Mouse (Mus musculus): Measurements from ENCODE around the gene Rec114. TPM values are rescaled to one million over a fixed set of nuclear protein-coding genes. Genes with fewer than 3 reads are reported as not detected.
A peak's percentile ranks its signal among the peaks of the same experiment; 100 is the strongest.

The Rec114 gene
- polyA plus RNA-seq, 1 experiment from 2014 or later, result 1.4 TPM

DNA sequence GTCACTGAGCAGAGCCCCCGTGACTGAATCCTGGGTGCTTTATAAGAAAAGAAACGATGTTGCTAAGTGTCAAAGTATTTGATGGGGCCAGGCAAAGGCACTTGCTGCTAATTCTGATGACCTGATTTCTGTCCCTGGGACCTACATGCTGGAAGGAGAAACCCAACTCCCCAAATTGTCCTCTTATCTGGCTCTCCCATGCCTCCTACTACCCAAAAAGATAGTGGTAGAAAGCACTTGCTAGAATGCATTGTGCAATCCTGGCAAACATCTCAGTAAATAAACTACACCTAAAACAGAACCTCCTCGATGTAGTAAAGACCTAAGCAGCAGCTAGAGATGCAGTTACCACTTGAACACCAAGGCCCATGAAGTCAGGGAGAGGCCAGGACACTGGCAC lies 81.0 kb downstream of the Rec114 start:
- Histone ChIP-seq H3K36me3 (peaks cover 39% of the 10 kb centered on the region), H3K9ac (replicated peaks) (no peak overlapping the region), H3K27me3 (no peaks in the 10 kb centered on the region), H3K27ac (no peak overlapping the region), H3K4me3 (replicated peaks) (no peak overlapping the region), H3K9me3 (no peaks in the 10 kb centered on the region), H3K4me1 (replicated peaks) (no peaks in the 10 kb centered on the region), H3K4me2 (no peak overlapping the region)
- ATAC-seq (ENCODE audit: insufficient number of reproducible peaks, insufficient read depth, low FRiP score, low TSS enrichment, low read depth), result no peak
- 78% methylated on average over 3 of the region's 3 CpGs for WGBS

- H3K27ac ChIP-seq, result no peak overlapping the region
- H3K36me3 ChIP-seq, result peaks cover 44% of the 10 kb centered on the region
- no peak for ATAC-seq (ENCODE audit: insufficient number of reproducible peaks, insufficient read depth, low FRiP score, low TSS enrichment, low read depth)
- no peak overlapping the region for H3K4me3 ChIP-seq (replicated peaks)
- H3K9me3 ChIP-seq, result no peaks in the 10 kb centered on the region
- no peaks in the 10 kb centered on the region for H3K4me1 ChIP-seq (replicated peaks)
- no peak overlapping the region for H3K9ac ChIP-seq (replicated peaks)
- WGBS, result 87% methylated on average over 4 of the region's 4 CpGs
- H3K4me2 ChIP-seq, result no peak overlapping the region
- no peaks in the 10 kb centered on the region for H3K27me3 ChIP-seq
These were observed 81.8 kb downstream of the Rec114 start for GRCm38 (mm10) chr9:58662007-58662406.

DNA sequence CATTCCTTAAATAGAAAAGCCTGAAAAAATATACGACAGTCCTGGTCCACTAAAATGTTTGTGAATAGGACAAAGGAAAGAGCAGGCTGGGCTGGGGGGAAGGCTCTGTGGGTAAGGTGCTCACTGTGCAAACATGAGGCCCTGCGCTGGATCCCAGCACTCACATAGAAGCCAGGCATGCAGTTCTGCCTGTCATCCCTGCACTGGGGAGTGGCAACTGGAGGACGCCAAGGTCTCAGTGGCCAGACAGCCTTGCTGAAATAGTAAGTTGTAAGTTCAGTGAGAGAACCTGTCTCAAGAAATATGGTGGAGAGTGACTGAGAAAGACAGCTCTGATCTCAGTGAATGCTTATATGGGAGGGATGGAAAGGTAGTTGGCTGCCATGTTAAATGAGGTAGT lies 83.1 kb downstream of the Rec114 start:
- no peak overlapping the region for H3K27ac ChIP-seq
- no peak overlapping the region for H3K4me3 ChIP-seq (replicated peaks)
- H3K4me2 ChIP-seq, result no peak overlapping the region
- peaks cover 43% of the 10 kb centered on the region for H3K36me3 ChIP-seq
- no peaks in the 10 kb centered on the region for H3K4me1 ChIP-seq (replicated peaks)
- 90% methylated on average over 3 of the region's 3 CpGs for WGBS
- H3K27me3 ChIP-seq, result no peaks in the 10 kb centered on the region
- ATAC-seq (ENCODE audit: insufficient number of reproducible peaks, insufficient read depth, low FRiP score, low TSS enrichment, low read depth), result no peak
- H3K9me3 ChIP-seq, result no peaks in the 10 kb centered on the region
- H3K9ac ChIP-seq (replicated peaks), result no peak overlapping the region

DNA sequence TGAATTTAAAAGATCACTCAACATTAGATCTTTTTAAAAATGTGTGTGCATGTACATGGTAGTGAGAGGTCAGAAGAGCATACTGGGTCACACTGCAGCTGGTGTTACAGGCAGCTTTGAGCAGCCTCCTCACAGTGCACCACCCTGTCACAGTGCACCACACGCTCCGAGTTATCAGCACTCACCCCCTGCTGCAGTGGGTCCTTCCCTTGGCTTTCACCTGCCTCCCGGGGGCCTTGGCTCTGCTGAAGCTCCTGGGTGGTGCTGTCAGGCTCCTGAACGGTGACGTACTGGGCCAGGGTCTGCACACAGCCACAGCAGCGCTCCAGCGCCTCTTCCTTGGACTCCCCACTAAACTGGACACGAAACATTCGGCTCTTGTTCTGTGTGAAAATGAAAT lies 83.8 kb downstream of the Rec114 start:
- Histone ChIP-seq H3K27ac (peak overlapping the region; percentile 25; the same call in 1 of the 2 replicates), H3K36me3 (peaks cover 39% of the 10 kb centered on the region), H3K27me3 (no peaks in the 10 kb centered on the region), H3K4me1 (replicated peaks) (no peaks in the 10 kb centered on the region), H3K9ac (replicated peaks) (no peak overlapping the region), H3K4me2 (no peak overlapping the region), H3K9me3 (no peaks in the 10 kb centered on the region), H3K4me3 (replicated peaks) (no peak overlapping the region)
- 87% methylated on average over 9 of the region's 9 CpGs for WGBS
- no peak for ATAC-seq (ENCODE audit: insufficient number of reproducible peaks, insufficient read depth, low FRiP score, low TSS enrichment, low read depth)

DNA sequence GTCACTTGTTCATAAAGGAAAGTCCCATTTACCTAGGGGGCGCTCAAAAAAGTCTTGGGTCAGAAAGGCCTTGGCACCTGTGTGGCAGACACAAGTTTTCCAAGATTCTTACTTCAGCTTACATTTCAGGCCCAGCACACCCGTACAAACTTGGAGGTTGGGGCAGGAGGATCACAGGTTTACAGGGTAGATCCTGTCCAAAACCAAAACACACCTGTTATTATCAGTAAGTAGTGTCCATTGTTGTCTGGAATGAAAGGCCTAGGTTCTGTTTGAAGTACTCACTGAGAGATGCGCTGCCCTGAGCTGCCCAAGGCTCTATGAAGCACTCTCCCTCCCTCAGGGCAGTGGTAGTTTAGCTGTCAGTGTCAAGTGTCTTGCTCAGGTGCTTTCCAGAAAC lies 84.4 kb downstream of the Rec114 start:
- H3K9ac ChIP-seq (replicated peaks), result no peak overlapping the region
- H3K27ac ChIP-seq, result no peak overlapping the region
- WGBS, result 84% methylated on average over 3 of the region's 3 CpGs
- H3K4me2 ChIP-seq, result no peak overlapping the region
- no peaks in the 10 kb centered on the region for H3K9me3 ChIP-seq
- peaks cover 39% of the 10 kb centered on the region for H3K36me3 ChIP-seq
- ATAC-seq (ENCODE audit: insufficient number of reproducible peaks, insufficient read depth, low FRiP score, low TSS enrichment, low read depth), result no peak
- no peaks in the 10 kb centered on the region for H3K4me1 ChIP-seq (replicated peaks)
- no peak overlapping the region for H3K4me3 ChIP-seq (replicated peaks)
- H3K27me3 ChIP-seq, result no peaks in the 10 kb centered on the region

DNA sequence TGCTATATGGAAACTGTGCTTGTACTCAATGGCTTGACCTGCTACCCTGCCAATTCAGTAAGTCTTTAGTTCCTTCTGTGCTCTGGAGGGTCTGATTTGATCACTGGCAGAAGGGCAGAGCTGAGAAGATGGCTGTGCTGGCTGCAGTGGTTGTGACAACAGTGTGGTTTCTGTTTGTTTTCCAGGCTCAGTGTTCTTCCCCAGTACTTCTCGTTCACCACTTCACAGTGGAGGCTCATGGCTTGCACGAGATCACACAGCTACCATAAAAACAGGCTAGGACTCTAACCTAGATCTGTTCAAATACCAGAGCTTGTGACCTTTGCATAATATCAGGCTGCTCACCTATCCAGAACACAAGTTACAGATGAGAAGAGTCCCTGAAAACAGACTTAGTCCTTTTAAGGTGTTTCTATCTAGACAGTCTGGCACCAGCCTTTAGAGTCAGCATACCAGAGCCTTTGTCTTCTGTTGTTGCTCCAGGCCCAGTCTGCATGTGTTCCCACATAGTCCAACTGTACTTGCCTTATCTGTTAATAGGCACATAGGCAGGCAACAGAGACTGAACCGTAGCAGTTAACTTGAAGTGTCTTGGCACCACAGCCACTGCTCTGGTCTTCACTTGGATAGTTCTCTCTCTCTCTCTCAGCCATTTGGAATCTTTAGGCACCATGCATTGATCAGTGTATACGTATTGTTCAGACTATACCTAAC lies 85.0 kb downstream of the Rec114 start:
- Histone ChIP-seq H3K27me3 (no peaks in the 10 kb centered on the region), H3K4me3 (replicated peaks) (no peak overlapping the region), H3K9ac (replicated peaks) (no peak overlapping the region), H3K4me1 (replicated peaks) (no peaks in the 10 kb centered on the region), H3K9me3 (no peaks in the 10 kb centered on the region), H3K36me3 (peaks cover 37% of the 10 kb centered on the region), H3K27ac (no peak overlapping the region), H3K4me2 (no peak overlapping the region)
- ATAC-seq (ENCODE audit: insufficient number of reproducible peaks, insufficient read depth, low FRiP score, low TSS enrichment, low read depth), result no peak
- 85% methylated on average over 4 of the region's 4 CpGs for WGBS

GRCm38 (mm10) chr9:58657735-58658512 lies 85.8 kb downstream of the Rec114 start:
- H3K9ac ChIP-seq (replicated peaks), result no peak overlapping the region
- H3K4me1 ChIP-seq (replicated peaks), result no peaks in the 10 kb centered on the region
- no peaks in the 10 kb centered on the region for H3K27me3 ChIP-seq
- H3K4me3 ChIP-seq (replicated peaks), result no peak overlapping the region
- H3K9me3 ChIP-seq, result no peaks in the 10 kb centered on the region
- no peak overlapping the region for H3K27ac ChIP-seq
- H3K36me3 ChIP-seq, result peaks cover 37% of the 10 kb centered on the region
- no peak overlapping the region for H3K4me2 ChIP-seq
- ATAC-seq (ENCODE audit: insufficient number of reproducible peaks, insufficient read depth, low FRiP score, low TSS enrichment, low read depth), result no peak
- 80% methylated on average over 5 of the region's 5 CpGs for WGBS

- Histone ChIP-seq H3K4me1 (replicated peaks) (no peaks in the 10 kb centered on the region), H3K36me3 (peaks cover 30% of the 10 kb centered on the region), H3K4me3 (replicated peaks) (no peak overlapping the region), H3K27me3 (no peaks in the 10 kb centered on the region), H3K4me2 (no peak overlapping the region), H3K27ac (no peak overlapping the region), H3K9me3 (no peaks in the 10 kb centered on the region), H3K9ac (replicated peaks) (no peak overlapping the region)
- WGBS, result 91% methylated on average over 2 of the region's 2 CpGs
- no peak for ATAC-seq (ENCODE audit: insufficient number of reproducible peaks, insufficient read depth, low FRiP score, low TSS enrichment, low read depth)
These were observed 86.9 kb downstream of the Rec114 start for GRCm38 (mm10) chr9:58656824-58657223.

DNA sequence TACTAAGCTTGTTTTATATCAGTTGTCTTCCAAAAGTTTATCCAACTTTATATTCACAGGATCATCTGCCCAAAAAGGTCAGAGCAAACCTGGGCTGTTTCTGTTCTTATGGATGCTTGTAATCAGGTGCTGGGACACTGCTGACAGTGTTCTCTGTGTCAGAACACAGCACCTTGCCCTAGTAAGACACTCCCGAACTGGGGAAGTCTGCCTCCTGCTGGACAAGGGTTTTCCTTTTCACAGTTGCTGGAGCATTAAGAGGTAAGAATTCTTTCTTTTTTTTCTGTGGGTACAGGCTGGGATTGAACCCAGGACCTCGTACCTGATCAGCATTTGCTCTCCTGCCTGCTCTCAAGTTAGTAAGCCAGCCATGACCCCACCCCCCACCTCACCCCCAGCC lies 87.4 kb downstream of the Rec114 start:
- H3K9me3 ChIP-seq, result no peaks in the 10 kb centered on the region
- no peaks in the 10 kb centered on the region for H3K4me1 ChIP-seq (replicated peaks)
- H3K4me2 ChIP-seq, result no peak overlapping the region
- H3K9ac ChIP-seq (replicated peaks), result no peak overlapping the region
- no peak overlapping the region for H3K4me3 ChIP-seq (replicated peaks)
- peaks cover 28% of the 10 kb centered on the region for H3K36me3 ChIP-seq
- no peaks in the 10 kb centered on the region for H3K27me3 ChIP-seq
- 56% methylated on average over 2 of the region's 2 CpGs for WGBS
- ATAC-seq (ENCODE audit: insufficient number of reproducible peaks, insufficient read depth, low FRiP score, low TSS enrichment, low read depth), result no peak
- no peak overlapping the region for H3K27ac ChIP-seq

GRCm38 (mm10) chr9:58654494-58654893 lies 89.3 kb downstream of the Rec114 start:
- Histone ChIP-seq H3K27me3 (no peaks in the 10 kb centered on the region), H3K4me1 (replicated peaks) (no peaks in the 10 kb centered on the region), H3K4me3 (replicated peaks) (no peak overlapping the region), H3K9ac (replicated peaks) (no peak overlapping the region), H3K36me3 (peaks cover 24% of the 10 kb centered on the region; the same call in 1 of the 2 replicates), H3K9me3 (no peaks in the 10 kb centered on the region), H3K27ac (no peak overlapping the region), H3K4me2 (no peak overlapping the region)
- no peak for ATAC-seq (ENCODE audit: insufficient number of reproducible peaks, insufficient read depth, low FRiP score, low TSS enrichment, low read depth)
- WGBS, result 83% methylated on average over 4 of the region's 4 CpGs

DNA sequence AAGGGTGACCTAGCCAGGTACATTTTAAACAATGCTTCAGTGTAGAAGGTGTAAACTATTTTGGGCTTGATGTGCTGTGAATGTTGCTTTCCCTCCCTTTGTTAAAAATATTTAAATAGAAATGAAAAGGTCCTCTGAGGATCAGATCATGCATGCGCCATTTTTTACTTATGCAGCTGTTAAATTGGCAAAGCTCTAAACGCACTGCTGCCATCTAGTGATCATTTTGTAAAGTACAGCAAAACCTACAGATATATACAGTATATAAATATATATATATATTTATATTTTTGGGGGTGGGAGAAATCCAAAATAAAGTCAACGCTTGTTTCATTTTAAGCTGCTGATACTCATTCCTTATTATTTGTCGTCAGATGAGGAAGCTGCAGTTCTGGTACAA lies 91.8 kb downstream of the Rec114 start:
- ATAC-seq (ENCODE audit: insufficient number of reproducible peaks, insufficient read depth, low FRiP score, low TSS enrichment, low read depth), result no peak
- WGBS, result 58% methylated on average over 4 of the region's 4 CpGs

More for the DNA sequence above, 91.8 kb downstream of the Rec114 start:
- no peak overlapping the region for H3K27ac ChIP-seq
- H3K4me2 ChIP-seq, result no peak overlapping the region
- H3K4me3 ChIP-seq (replicated peaks), result no peak overlapping the region
- H3K36me3 ChIP-seq, result peaks cover 2% of the 10 kb centered on the region
- no peaks in the 10 kb centered on the region for H3K9me3 ChIP-seq
- no peak overlapping the region for H3K9ac ChIP-seq (replicated peaks)
- no peaks in the 10 kb centered on the region; the same call in 1 of the 2 replicates for H3K4me1 ChIP-seq (replicated peaks)
- H3K27me3 ChIP-seq, result no peaks in the 10 kb centered on the region

Data from limb, embryonic 12.5 days (tissue).